Mouse (Mus musculus) heart, adult 11 months (tissue): ENCODE data around the gene Anp32a.

Experiments
- DNase-seq: peaks from one replicate; pipeline ENCODE4 v3.0.0; 2022

Anp32a gene

GRCm38 (mm10) chr9:62347201-62347600 is 6.1 kb downstream of the Anp32a start:
- peak; percentile 90 for DNase-seq

- DNase-seq: peak; percentile 91
Observed at GRCm38 (mm10) chr9:62348050-62348449, 7.0 kb downstream of the Anp32a start.

- peak; percentile 63 for DNase-seq
Observed at GRCm38 (mm10) chr9:62348467-62348985, 7.4 kb downstream of the Anp32a start.

- DNase-seq: peak; percentile 90
Observed at GRCm38 (mm10) chr9:62349250-62349649, 8.2 kb downstream of the Anp32a start.

GRCm38 (mm10) chr9:62350721-62351120 is 9.6 kb downstream of the Anp32a start:
- DNase-seq: peak; percentile 87

- peak; percentile 89 for DNase-seq
Observed at GRCm38 (mm10) chr9:62351200-62351599, 10.1 kb downstream of the Anp32a start.

- no peak for DNase-seq
Observed at GRCm38 (mm10) chr9:62353784-62354183, 12.7 kb downstream of the Anp32a start.

GRCm38 (mm10) chr9:62354838-62355719 is 14.0 kb downstream of the Anp32a start:
- DNase-seq: peak; percentile 95

GRCm38 (mm10) chr9:62355763-62356162 is 14.7 kb downstream of the Anp32a start:
- DNase-seq: no peak

GRCm38 (mm10) chr9:62357593-62357992 is 16.5 kb downstream of the Anp32a start:
- DNase-seq: no peak

GRCm38 (mm10) chr9:62358851-62359250 is 17.8 kb downstream of the Anp32a start:
- DNase-seq: no peak

- DNase-seq: no peak
Observed at GRCm38 (mm10) chr9:62360889-62361288, 19.8 kb downstream of the Anp32a start.

- peak; percentile 92 for DNase-seq
Observed at GRCm38 (mm10) chr9:62362835-62363385, 21.8 kb downstream of the Anp32a start.

- DNase-seq: peak; percentile 99
Observed at GRCm38 (mm10) chr9:62363619-62364018, 22.5 kb downstream of the Anp32a start.

- DNase-seq: no peak
Observed at GRCm38 (mm10) chr9:62364216-62364615, 23.1 kb downstream of the Anp32a start.

GRCm38 (mm10) chr9:62364831-62365230 is 23.7 kb downstream of the Anp32a start:
- DNase-seq: no peak

- DNase-seq: peak; percentile 92
Observed at GRCm38 (mm10) chr9:62365326-62366080, 24.4 kb downstream of the Anp32a start.

GRCm38 (mm10) chr9:62366478-62367458 is 25.7 kb downstream of the Anp32a start:
- peak; percentile 92 for DNase-seq

- DNase-seq: peak; percentile 98
Observed at GRCm38 (mm10) chr9:62367510-62368071, 26.5 kb downstream of the Anp32a start.

GRCm38 (mm10) chr9:62368256-62368905 is 27.3 kb downstream of the Anp32a start:
- DNase-seq: peak; percentile 89

GRCm38 (mm10) chr9:62369172-62369571 is 28.1 kb downstream of the Anp32a start:
- no peak for DNase-seq
